Mouse (Mus musculus): ENCODE data around the gene Pglyrp1. TPM values are rescaled to one million over a fixed set of nuclear protein-coding genes. Genes with fewer than 3 reads are reported as not detected.

Gene Pglyrp1
- polyA plus RNA-seq, 1 experiment from 2014 or later: 26.3 TPM

DNA sequence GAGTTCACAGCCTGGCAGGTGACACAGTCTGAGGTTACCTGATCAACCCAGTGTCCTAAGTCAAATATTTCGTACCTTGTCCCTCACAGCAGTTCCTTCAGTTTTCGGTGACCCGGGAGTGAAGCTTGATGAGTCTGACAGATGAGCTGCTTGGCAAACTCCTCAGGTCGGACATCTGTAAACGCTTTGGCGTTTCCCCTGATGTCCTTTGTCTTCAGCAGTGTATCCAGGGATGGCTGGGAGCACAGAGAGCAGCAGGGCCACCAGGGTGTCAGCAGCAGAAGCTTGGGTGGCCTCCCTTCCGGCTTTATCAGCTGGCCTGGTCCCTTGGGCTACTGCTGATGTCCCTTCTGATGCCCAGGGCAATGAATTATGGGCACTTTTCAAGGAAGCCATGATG lies 7.6 kb downstream of the Pglyrp1 start:
- H3K27me3 ChIP-seq (replicated peaks; ENCODE audit: control insufficient read depth, insufficient read depth, low read length): no peaks in the 10 kb centered on the region
- no peaks in the 10 kb centered on the region for H3K36me3 ChIP-seq (ENCODE audit: control insufficient read depth, insufficient read depth)
- no peaks in the 10 kb centered on the region for H3K9me3 ChIP-seq (ENCODE audit: control insufficient read depth, low read length)
- 82% methylated on average over 7 of the region's 7 CpGs for WGBS
- H3K4me3 ChIP-seq (replicated peaks; ENCODE audit: low read length): no peak overlapping the region
- H3K4me1 ChIP-seq (replicated peaks; ENCODE audit: control insufficient read depth, insufficient read depth, low read length): no peaks in the 10 kb centered on the region
- ATAC-seq: no peak
- no peak overlapping the region for H3K9ac ChIP-seq (replicated peaks; ENCODE audit: low read depth, low read length)
- H3K27ac ChIP-seq (ENCODE audit: low read length): no peak overlapping the region
- H3K4me2 ChIP-seq (ENCODE audit: low read length): no peak overlapping the region

DNA sequence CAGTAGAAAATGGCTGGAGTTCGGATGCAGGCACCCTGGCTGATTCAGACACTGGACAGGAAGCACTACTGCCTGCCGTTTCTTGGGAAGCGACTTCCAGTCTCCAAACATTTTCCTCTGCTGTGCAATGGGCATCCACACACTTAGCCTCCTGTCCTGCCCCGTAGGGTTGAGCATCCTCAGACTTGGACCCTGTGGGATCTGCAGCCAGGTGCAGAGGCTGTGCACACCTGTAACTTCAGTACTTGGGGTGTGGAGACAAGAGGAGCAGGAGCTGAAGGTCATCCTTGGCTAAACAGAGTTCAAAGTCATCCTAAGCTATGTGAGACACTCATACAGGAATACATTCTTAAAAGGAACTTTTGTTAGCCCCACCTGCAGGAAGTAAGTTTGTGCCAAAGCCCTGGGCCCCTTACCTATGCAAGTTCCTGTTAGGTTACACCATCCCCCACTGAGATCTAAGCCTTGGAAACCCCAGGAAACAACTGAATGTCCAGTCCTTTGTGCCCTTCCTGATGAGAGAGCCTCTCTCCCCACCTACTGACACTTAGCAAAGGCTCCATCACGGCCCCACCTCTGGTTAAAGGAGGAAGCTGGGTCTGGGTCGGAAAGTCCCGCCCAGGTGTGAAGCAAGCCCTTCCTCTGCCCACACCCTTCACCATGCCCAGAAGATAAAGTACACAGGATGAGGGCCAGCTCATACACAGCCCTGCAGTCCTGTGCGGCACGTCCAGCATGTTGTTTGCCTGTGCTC lies 13.0 kb downstream of the Pglyrp1 start:
- H3K27me3 ChIP-seq (replicated peaks; ENCODE audit: control insufficient read depth, insufficient read depth, low read length): no peaks in the 10 kb centered on the region
- no peak overlapping the region for H3K4me3 ChIP-seq (replicated peaks; ENCODE audit: low read length)
- H3K9ac ChIP-seq (replicated peaks; ENCODE audit: low read depth, low read length): no peak overlapping the region
- H3K4me1 ChIP-seq (replicated peaks; ENCODE audit: control insufficient read depth, insufficient read depth, low read length): no peaks in the 10 kb centered on the region
- WGBS: 72% methylated on average over 9 of the region's 9 CpGs
- H3K27ac ChIP-seq (ENCODE audit: low read length): no peak overlapping the region
- no peak overlapping the region for H3K4me2 ChIP-seq (ENCODE audit: low read length)
- no peaks in the 10 kb centered on the region for H3K36me3 ChIP-seq (ENCODE audit: control insufficient read depth, insufficient read depth)
- no peak for ATAC-seq
- no peaks in the 10 kb centered on the region for H3K9me3 ChIP-seq (ENCODE audit: control insufficient read depth, low read length)

DNA sequence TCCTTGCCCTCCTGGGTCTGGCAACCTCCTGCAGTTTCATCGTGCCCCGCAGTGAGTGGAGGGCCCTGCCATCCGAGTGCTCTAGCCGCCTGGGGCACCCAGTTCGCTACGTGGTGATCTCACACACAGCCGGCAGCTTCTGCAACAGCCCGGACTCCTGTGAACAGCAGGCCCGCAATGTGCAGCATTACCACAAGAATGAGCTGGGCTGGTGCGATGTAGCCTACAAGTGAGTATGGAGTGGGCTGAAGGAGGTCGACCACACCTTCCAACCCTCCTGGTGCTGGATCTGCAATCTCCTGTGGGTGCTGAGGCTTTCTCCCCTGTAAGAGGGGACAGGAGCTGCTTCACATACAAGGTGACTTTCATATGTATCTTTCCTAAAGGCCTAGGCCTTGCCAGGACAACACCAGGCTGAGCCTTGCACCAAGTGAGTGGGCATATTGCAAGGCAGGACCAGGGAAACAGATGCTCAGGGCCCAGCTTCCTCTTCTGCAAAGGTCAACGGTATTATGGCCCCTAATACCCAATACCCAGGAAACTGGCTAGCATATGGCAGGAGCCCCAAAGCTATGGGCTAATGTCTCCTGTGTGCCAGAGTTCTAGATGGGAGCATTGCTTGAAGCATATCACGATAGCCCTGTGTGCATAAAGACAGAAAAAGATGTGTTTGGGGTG lies 13.8 kb downstream of the Pglyrp1 start:
- 61% methylated on average over 13 of the region's 13 CpGs for WGBS
- no peaks in the 10 kb centered on the region for H3K27me3 ChIP-seq (replicated peaks; ENCODE audit: control insufficient read depth, insufficient read depth, low read length)
- ATAC-seq: no peak
- no peak overlapping the region for H3K27ac ChIP-seq (ENCODE audit: low read length)
- H3K4me2 ChIP-seq (ENCODE audit: low read length): no peak overlapping the region
- no peaks in the 10 kb centered on the region for H3K36me3 ChIP-seq (ENCODE audit: control insufficient read depth, insufficient read depth)
- no peaks in the 10 kb centered on the region for H3K9me3 ChIP-seq (ENCODE audit: control insufficient read depth, low read length)
- H3K9ac ChIP-seq (replicated peaks; ENCODE audit: low read depth, low read length): no peak overlapping the region
- no peak overlapping the region for H3K4me3 ChIP-seq (replicated peaks; ENCODE audit: low read length)
- no peaks in the 10 kb centered on the region for H3K4me1 ChIP-seq (replicated peaks; ENCODE audit: control insufficient read depth, insufficient read depth, low read length)

DNA sequence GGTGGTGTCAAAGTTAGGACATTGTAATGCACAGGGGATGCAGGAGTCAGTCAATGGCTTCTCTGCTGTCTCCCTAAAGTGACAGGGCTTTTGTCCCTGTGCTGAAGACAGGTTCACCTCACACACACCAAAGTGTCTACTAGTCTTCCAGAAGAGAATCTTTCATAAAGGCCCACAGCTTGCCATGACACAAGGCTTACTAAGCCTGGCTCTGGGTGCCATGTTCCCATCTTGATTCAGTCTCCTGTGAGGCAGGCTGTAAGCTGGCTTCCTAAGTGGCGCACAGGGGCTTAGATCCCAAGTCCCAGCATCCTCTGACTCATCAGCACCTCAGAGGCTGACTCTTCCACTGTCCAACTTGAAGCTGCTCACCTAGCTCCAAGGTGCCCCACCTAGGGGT lies 15.8 kb downstream of the Pglyrp1 start:
- ATAC-seq: no peak
- no peak overlapping the region for H3K4me3 ChIP-seq (replicated peaks; ENCODE audit: low read length)
- H3K27ac ChIP-seq (ENCODE audit: low read length): no peak overlapping the region
- no peaks in the 10 kb centered on the region for H3K9me3 ChIP-seq (ENCODE audit: control insufficient read depth, low read length)
- 100% methylated on average over 1 of the region's 1 CpGs for WGBS
- H3K4me2 ChIP-seq (ENCODE audit: low read length): no peak overlapping the region
- H3K27me3 ChIP-seq (replicated peaks; ENCODE audit: control insufficient read depth, insufficient read depth, low read length): no peaks in the 10 kb centered on the region
- H3K36me3 ChIP-seq (ENCODE audit: control insufficient read depth, insufficient read depth): no peaks in the 10 kb centered on the region
- peaks cover 2% of the 10 kb centered on the region; the same call in 1 of the 2 replicates for H3K4me1 ChIP-seq (replicated peaks; ENCODE audit: control insufficient read depth, insufficient read depth, low read length)
- H3K9ac ChIP-seq (replicated peaks; ENCODE audit: low read depth, low read length): no peak overlapping the region

DNA sequence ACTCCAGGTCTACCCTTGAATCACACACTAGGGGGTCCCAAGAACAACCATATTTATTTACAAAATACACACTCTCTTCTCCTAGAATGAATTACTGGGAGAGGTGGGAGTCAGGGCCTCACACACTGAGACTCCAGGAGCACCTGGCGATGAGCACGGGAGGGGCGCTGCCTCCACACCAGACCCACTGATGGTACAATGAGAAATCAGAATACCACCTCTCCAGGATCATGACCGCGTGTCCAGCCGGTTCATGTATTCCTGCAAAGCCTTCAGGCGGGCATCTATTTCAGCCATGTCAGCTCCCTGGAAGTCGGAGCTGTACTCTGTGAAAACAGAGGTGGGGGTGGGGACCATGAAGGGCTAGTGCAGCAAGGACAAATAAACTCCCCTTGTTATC lies 19.7 kb downstream of the Pglyrp1 start:
- Histone ChIP-seq H3K4me3 (replicated peaks; ENCODE audit: low read length) (no peak overlapping the region), H3K27me3 (replicated peaks; ENCODE audit: control insufficient read depth, insufficient read depth, low read length) (peaks cover 3% of the 10 kb centered on the region; the same call in 1 of the 2 replicates), H3K4me2 (ENCODE audit: low read length) (no peak overlapping the region), H3K9ac (replicated peaks; ENCODE audit: low read depth, low read length) (no peak overlapping the region), H3K4me1 (replicated peaks; ENCODE audit: control insufficient read depth, insufficient read depth, low read length) (peaks cover 22% of the 10 kb centered on the region), H3K36me3 (ENCODE audit: control insufficient read depth, insufficient read depth) (no peaks in the 10 kb centered on the region), H3K27ac (ENCODE audit: low read length) (no peak overlapping the region), H3K9me3 (ENCODE audit: control insufficient read depth, low read length) (no peaks in the 10 kb centered on the region)
- no peak for ATAC-seq
- 92% methylated on average over 8 of the region's 8 CpGs for WGBS

DNA sequence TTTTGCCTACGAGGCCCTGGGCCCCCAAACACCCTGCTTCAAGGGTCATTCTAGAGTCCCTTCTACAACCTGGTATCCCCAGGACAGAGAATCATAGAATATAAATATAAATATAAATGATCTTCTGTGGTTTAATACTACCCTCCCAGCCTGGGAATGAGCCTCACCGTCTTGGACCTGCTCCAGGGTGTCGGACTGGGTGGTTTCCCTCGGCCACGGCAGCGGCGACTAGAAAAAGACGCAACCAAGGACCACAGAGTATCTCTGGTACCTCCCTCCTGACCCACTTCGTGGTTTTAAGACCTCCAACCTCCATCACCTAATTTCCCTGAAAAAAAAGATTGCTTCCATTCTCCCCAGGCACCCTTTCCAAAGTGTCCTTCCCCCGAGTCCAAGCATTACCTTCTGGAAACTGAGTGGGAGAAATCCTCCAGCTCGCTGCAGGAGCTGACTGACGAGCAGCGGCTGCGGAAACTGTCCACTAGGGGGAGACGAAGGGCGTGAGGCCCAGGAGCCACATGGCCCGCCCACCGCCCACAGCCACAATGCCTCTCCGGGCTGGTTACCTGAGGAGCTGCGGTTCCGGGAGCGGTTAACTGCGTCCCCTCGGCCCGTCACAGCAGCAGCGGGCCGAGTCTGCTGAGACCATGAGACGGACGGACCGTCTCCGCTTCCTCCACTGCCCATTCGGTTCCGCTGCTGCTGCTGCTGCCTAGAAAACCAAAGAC lies 20.9 kb downstream of the Pglyrp1 start:
- H3K9ac ChIP-seq (replicated peaks; ENCODE audit: low read depth, low read length): peak overlapping the region; percentile 71
- H3K27ac ChIP-seq (ENCODE audit: low read length): no peak overlapping the region; the same call in 1 of the 2 replicates
- WGBS: 20% methylated on average over 33 of the region's 33 CpGs

DNA sequence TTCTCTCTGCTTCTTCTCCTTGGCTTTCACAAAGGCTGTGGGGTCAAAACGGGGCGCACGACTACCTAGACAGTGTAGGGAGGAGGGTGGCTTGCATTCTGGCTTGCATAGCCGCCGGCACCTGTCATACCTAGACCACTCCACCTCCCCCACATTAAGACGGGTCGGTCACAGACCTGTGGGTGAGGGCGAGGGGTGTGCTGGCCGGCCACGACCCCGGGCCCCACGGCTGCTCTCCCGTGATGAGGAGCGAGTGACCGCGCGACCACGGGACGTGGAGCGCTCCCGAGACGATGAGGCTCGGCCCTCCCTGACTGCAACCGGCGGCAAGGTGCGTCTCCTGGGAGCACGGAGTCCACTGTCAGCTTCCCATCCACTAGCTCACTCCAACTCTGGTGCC lies 21.9 kb downstream of the Pglyrp1 start:
- Histone ChIP-seq H3K9me3 (ENCODE audit: control insufficient read depth, low read length) (no peaks in the 10 kb centered on the region), H3K4me1 (replicated peaks; ENCODE audit: control insufficient read depth, insufficient read depth, low read length) (peaks cover 22% of the 10 kb centered on the region), H3K4me3 (replicated peaks; ENCODE audit: low read length) (peak overlapping the region; percentile 63), H3K27ac (ENCODE audit: low read length) (no peak overlapping the region), H3K36me3 (ENCODE audit: control insufficient read depth, insufficient read depth) (no peaks in the 10 kb centered on the region), H3K27me3 (replicated peaks; ENCODE audit: control insufficient read depth, insufficient read depth, low read length) (peaks cover 3% of the 10 kb centered on the region; the same call in 1 of the 2 replicates), H3K9ac (replicated peaks; ENCODE audit: low read depth, low read length) (peak overlapping the region; percentile 71), H3K4me2 (ENCODE audit: low read length) (peak overlapping the region; percentile 64)
- ATAC-seq: peak; percentile 10; the same call in 1 of the 2 replicates
- 29% methylated on average over 27 of the region's 27 CpGs for WGBS

More for the DNA sequence above, 20.9 kb downstream of the Pglyrp1 start:
- peak overlapping the region; percentile 64 for H3K4me2 ChIP-seq (ENCODE audit: low read length)
- peaks cover 22% of the 10 kb centered on the region for H3K4me1 ChIP-seq (replicated peaks; ENCODE audit: control insufficient read depth, insufficient read depth, low read length)
- H3K27me3 ChIP-seq (replicated peaks; ENCODE audit: control insufficient read depth, insufficient read depth, low read length): peaks cover 3% of the 10 kb centered on the region; the same call in 1 of the 2 replicates
- H3K36me3 ChIP-seq (ENCODE audit: control insufficient read depth, insufficient read depth): no peaks in the 10 kb centered on the region
- H3K4me3 ChIP-seq (replicated peaks; ENCODE audit: low read length): peak overlapping the region; percentile 63
- no peaks in the 10 kb centered on the region for H3K9me3 ChIP-seq (ENCODE audit: control insufficient read depth, low read length)
- peak; percentile 78 for ATAC-seq

DNA sequence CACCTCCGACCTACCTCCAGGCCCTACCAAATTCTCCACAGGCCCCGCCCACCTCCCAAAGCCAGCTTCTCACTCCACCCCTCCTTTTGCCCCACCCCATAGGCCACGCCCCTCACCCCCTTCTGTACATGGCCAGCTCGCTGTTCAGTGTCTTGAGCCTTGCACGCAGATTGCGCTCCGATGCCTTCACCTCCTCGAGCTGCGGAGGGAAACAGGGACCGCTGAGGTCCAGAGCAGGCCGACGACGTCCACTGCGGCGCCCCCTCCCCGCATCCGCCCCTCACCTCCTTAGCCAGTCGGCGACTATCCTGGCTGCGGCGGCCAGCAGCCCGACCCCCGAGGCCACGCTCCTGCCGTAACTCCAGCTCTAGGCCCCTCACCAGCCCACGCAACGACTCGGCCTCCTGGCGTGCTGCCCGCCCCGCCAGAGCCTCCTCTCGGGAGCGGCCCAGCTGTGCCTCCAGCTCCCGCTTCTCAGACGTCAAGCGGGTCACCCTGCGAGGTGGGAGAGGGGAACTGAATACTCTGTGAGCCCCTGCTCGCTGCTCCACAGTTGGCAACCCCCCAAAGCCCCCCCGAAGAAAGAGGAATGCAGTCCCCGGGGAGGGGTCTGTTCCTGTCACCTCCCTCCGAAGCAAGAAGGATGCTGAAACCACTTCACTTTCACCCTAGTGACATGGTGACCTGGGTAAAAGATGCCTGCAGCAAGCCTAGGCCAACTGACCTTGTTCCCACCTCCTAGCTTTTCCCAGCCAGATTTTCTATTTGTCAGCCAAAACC lies 22.7 kb downstream of the Pglyrp1 start:
- H3K36me3 ChIP-seq (ENCODE audit: control insufficient read depth, insufficient read depth): no peaks in the 10 kb centered on the region
- peak; percentile 39 for ATAC-seq
- H3K4me2 ChIP-seq (ENCODE audit: low read length): peak overlapping the region; percentile 64
- H3K4me1 ChIP-seq (replicated peaks; ENCODE audit: control insufficient read depth, insufficient read depth, low read length): peaks cover 22% of the 10 kb centered on the region
- no peak overlapping the region for H3K27ac ChIP-seq (ENCODE audit: low read length)
- H3K9ac ChIP-seq (replicated peaks; ENCODE audit: low read depth, low read length): peak overlapping the region; percentile 60
- 2% methylated on average over 41 of the region's 41 CpGs for WGBS
- H3K27me3 ChIP-seq (replicated peaks; ENCODE audit: control insufficient read depth, insufficient read depth, low read length): peaks cover 3% of the 10 kb centered on the region; the same call in 1 of the 2 replicates
- no peaks in the 10 kb centered on the region for H3K9me3 ChIP-seq (ENCODE audit: control insufficient read depth, low read length)
- H3K4me3 ChIP-seq (replicated peaks; ENCODE audit: low read length): peak overlapping the region; percentile 63

All from forebrain, embryonic 16.5 days (tissue).